In genomic region chr3:24782784-24783461, GRCm38 (mm10) we compare ENCODE assay signal across 9 mouse cellular contexts.
DNase-seq lines count a peak whose midpoint lies in the region; ATAC-seq and TF ChIP-seq lines count a peak whose summit lies in the region.
"Had no signal": no experiment of that assay in that cellular context is flagged by ENCODE, and none has a peak within 500 bp of the region (broad histone marks: within the 10 kb centered on the region; RNA-seq: fewer than 3 reads in every experiment).

No protein-coding gene starts in this region.

- H3K27ac ChIP-seq in kidney, adult 2 months (ENCODE audit: insufficient read depth, low read depth, low read length), result peak overlapping the region; percentile 51
- H3K27ac ChIP-seq in neural tube, embryonic 15.5 days (replicated peaks), result no peak overlapping the region
- no peak overlapping the region for H3K27ac ChIP-seq in forebrain, embryonic 12.5 days

- intact Hi-C loops in gastrocnemius, postnatal 36 days (cut with DNase I), result no loop called here

- no peak for ATAC-seq in neural tube, embryonic 15.5 days (ENCODE audit: low FRiP score)
- no peak for ATAC-seq in forebrain, embryonic 12.5 days (ENCODE audit: low FRiP score)

- H3K9ac ChIP-seq in neural tube, embryonic 15.5 days (replicated peaks), result no peak overlapping the region
- H3K9ac ChIP-seq in forebrain, embryonic 12.5 days, result no peak overlapping the region

- no peak overlapping the region for H3K4me2 ChIP-seq in neural tube, embryonic 15.5 days
- H3K4me2 ChIP-seq in forebrain, embryonic 12.5 days, result no peak overlapping the region

- no peaks in the 10 kb centered on the region for H3K4me1 ChIP-seq in kidney, adult 2 months (ENCODE audit: control insufficient read depth, insufficient read depth, low read length)
- no peaks in the 10 kb centered on the region for H3K4me1 ChIP-seq in neural tube, embryonic 15.5 days
- no peaks in the 10 kb centered on the region for H3K4me1 ChIP-seq in forebrain, embryonic 12.5 days

- peak overlapping the region; percentile 48 for H3K4me3 ChIP-seq in kidney, adult 2 months (ENCODE audit: insufficient read depth, low read depth, low read length)
- no peak overlapping the region for H3K4me3 ChIP-seq in neural tube, embryonic 15.5 days (replicated peaks)
- no peak overlapping the region for H3K4me3 ChIP-seq in forebrain, embryonic 12.5 days (replicated peaks)

- TF ChIP-seq POLR2A in kidney, adult 2 months (IDR thresholded peaks at IDR 0.05; ENCODE audit: low read depth, low read length), result no peak

- WGBS in kidney, adult 2 months, result 27% methylated on average over 10 of the region's 10 CpGs
- WGBS in neural tube, embryonic 15.5 days, result 81% methylated on average over 10 of the region's 10 CpGs
- 76% methylated on average over 10 of the region's 10 CpGs for WGBS in forebrain, embryonic 12.5 days

- H3K27me3 ChIP-seq in kidney, adult 2 months (replicated peaks; ENCODE audit: control insufficient read depth, insufficient read depth, low read length), result no peaks in the 10 kb centered on the region
- no peaks in the 10 kb centered on the region for H3K27me3 ChIP-seq in neural tube, embryonic 15.5 days (replicated peaks)
- no peaks in the 10 kb centered on the region for H3K27me3 ChIP-seq in forebrain, embryonic 12.5 days

- no peaks in the 10 kb centered on the region for H3K36me3 ChIP-seq in kidney, adult 2 months (ENCODE audit: control insufficient read depth, insufficient read depth, low read length)
- H3K36me3 ChIP-seq in neural tube, embryonic 15.5 days, result no peaks in the 10 kb centered on the region
- no peaks in the 10 kb centered on the region for H3K36me3 ChIP-seq in forebrain, embryonic 12.5 days (replicated peaks)

- no peaks in the 10 kb centered on the region for H3K9me3 ChIP-seq in neural tube, embryonic 15.5 days (replicated peaks)
- no peaks in the 10 kb centered on the region for H3K9me3 ChIP-seq in forebrain, embryonic 12.5 days

- TF ChIP-seq CTCF in kidney, adult 2 months (conservative IDR thresholded peaks at IDR 0.05; ENCODE audit: insufficient read depth, insufficient read length, low read depth, low read length), result no peak

- peak; percentile 4 for DNase-seq in urinary bladder, postnatal 25 days (ENCODE audit: low spot score)
- no peak for DNase-seq in urinary bladder, postnatal 10 days (ENCODE audit: low spot score)
- DNase-seq in kidney, adult 2 months, result peak; percentile 17
- DNase-seq in lung, adult 18-20 months, result peak; percentile 15 to 30
- DNase-seq in cerebellum, adult 11-12 months, result no peak
- DNase-seq in gastrocnemius, postnatal 36 days, result no peak
- DNase-seq: cerebellum, postnatal 25 days had no signal

Comparison
In these comparisons a context has a peak if more than half of its experiments do, and no peak if none do; other contexts are left out.
1. DNase-seq: peak in urinary bladder, postnatal 25 days (single experiment), kidney, adult 2 months (single experiment) and lung, adult 18-20 months (2 of 2); none in urinary bladder, postnatal 10 days (single experiment), cerebellum, adult 11-12 months (single experiment) and gastrocnemius, postnatal 36 days (0 of 2).